Mouse (Mus musculus) bone marrow macrophage, adult 2 months (primary cell): ENCODE measurements around the gene Spns1.
"Not testable (repeated sequence)": the region's sequence is repeated elsewhere in the genome, so short reads cannot be mapped to it uniquely, and the experiment has no call there.

Experiments
- CTCF ChIP-seq: IDR thresholded peaks from 2 replicates; pipeline ENCODE4 v1.5.1; 2012; ENCODE audit warnings: low read depth, mild to moderate bottlenecking, low read length, moderate library complexity
- POLR2A ChIP-seq: IDR thresholded peaks from 2 replicates; pipeline ENCODE4 v1.6.1; 2012; ENCODE audit warnings: mild to moderate bottlenecking, low read depth, low read length, borderline replicate concordance

GRCm38 (mm10) chr7:126328848-126329247 lies 48.4 kb downstream of the Spns1 start:
- not testable (repeated sequence) for TF ChIP-seq POLR2A, CTCF
